Mouse (Mus musculus): ENCODE results near the gene Phxr2. TPM values are rescaled to one million over a fixed set of nuclear protein-coding genes. Genes with fewer than 3 reads are reported as not detected.
A peak's percentile ranks its signal among the peaks of the same experiment; 100 is the strongest.
"Not testable (repeated sequence)": the region's sequence is repeated elsewhere in the genome, so short reads cannot be mapped to it uniquely, and the experiment has no call there.

The Phxr2 gene
- total RNA-seq (2018; cell fraction: chromatin; rRNA removed), result under 1 TPM in 2 of 26 experiments, not detected in 24; 0.66 to 0.92 TPM
- not detected for total RNA-seq (2018; cell fraction: cytosol; rRNA removed)
- total RNA-seq (2018; cell fraction: nucleus; rRNA removed), result under 1 TPM in 2 of 26 experiments, not detected in 24; 0.58 to 0.60 TPM
- polyA plus RNA-seq (2018), result not detected in 3 replicates

DNA sequence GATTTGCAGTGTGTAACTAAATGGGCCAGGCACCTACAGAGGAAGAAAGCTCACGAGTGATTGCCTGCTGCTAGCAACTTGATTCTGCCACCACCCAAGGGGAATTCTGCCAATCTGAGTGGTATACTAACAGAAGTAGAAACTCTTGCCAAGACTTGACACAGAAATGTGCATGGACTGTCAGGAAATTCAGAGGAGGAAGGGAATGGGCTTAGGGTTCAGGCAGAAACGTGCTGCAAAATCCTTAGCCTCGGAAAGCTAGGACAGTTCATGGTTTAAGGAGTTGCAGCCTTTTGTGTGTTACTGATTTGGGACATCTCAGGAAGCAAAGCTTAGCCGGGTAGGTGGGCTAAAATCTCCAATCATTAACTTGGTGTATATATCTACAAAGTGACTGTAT, at the start of gene Phxr2:
Gene Phxr2 (minus strand): TSS at position 101 of the 400 bp plus-strand sequence.
- Histone ChIP-seq H3K27ac (peak within 1 kb of the TSS; percentile 89), H3K4me3 (ENCODE audit: inconsistent target) (no peak within 1 kb of the TSS), H3K79me2 (ENCODE audit: inconsistent target) (no peaks in the 10 kb centered on the region), H3K36me3 (ENCODE audit: inconsistent target) (no peaks in the 10 kb centered on the region)
- 94% methylated on average over 4 of the region's 4 CpGs for WGBS (ENCODE audit: missing documents)

DNA sequence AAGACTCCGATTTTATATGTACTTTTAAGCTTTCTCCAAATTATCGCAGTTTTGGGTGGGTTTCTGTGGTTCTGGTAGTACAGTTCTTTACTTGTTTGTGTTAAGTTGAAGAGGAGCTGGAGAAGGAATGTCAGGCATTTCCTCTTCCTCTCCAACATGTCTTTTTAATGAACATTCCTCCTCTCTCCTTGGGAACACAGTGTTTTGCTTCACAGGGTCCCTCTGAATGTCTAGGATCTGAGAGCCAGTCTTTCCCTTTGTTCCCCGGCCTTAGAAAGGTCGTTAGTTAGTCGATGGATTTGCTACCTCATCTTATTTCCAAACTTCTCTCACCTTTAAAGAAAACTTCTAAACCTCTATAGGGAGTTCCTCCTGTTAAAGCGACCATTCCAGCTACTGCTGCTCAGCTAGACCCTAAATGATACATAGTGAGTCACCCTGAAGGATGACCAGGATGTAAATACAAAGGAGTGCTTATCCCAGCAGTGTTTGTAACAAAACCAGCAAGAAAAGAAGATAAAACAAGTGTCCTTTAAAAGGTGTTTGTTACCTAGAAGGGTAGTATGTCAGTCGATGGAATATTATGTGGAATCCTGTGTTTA, 46.9 kb upstream of the Phxr2 start:
- H3K4me3 ChIP-seq (ENCODE audit: inconsistent target), result no peak overlapping the region
- WGBS (ENCODE audit: missing documents), result 89% methylated on average over 7 of the region's 7 CpGs
- H3K36me3 ChIP-seq (ENCODE audit: inconsistent target), result no peaks in the 10 kb centered on the region
- no peaks in the 10 kb centered on the region for H3K79me2 ChIP-seq (ENCODE audit: inconsistent target)
- H3K27ac ChIP-seq, result peak overlapping the region; percentile 93

- Histone ChIP-seq H3K79me2 (ENCODE audit: inconsistent target) (no peaks in the 10 kb centered on the region), H3K27ac (peak overlapping the region; percentile 93), H3K36me3 (ENCODE audit: inconsistent target) (no peaks in the 10 kb centered on the region), H3K4me3 (ENCODE audit: inconsistent target) (no peak overlapping the region)
- 0% methylated on average over 12 of the region's 12 CpGs for WGBS (ENCODE audit: missing documents)
Observed at GRCm38 (mm10) chr10:99171961-99172497, 45.9 kb upstream of the Phxr2 start.

GRCm38 (mm10) chr10:99169765-99170129, 43.6 kb upstream of the Phxr2 start:
- 21% methylated on average over 5 of the region's 5 CpGs for WGBS (ENCODE audit: missing documents)
- Histone ChIP-seq H3K27ac (peak overlapping the region; percentile 93), H3K36me3 (ENCODE audit: inconsistent target) (no peaks in the 10 kb centered on the region), H3K79me2 (ENCODE audit: inconsistent target) (no peaks in the 10 kb centered on the region), H3K4me3 (ENCODE audit: inconsistent target) (no peak overlapping the region)

DNA sequence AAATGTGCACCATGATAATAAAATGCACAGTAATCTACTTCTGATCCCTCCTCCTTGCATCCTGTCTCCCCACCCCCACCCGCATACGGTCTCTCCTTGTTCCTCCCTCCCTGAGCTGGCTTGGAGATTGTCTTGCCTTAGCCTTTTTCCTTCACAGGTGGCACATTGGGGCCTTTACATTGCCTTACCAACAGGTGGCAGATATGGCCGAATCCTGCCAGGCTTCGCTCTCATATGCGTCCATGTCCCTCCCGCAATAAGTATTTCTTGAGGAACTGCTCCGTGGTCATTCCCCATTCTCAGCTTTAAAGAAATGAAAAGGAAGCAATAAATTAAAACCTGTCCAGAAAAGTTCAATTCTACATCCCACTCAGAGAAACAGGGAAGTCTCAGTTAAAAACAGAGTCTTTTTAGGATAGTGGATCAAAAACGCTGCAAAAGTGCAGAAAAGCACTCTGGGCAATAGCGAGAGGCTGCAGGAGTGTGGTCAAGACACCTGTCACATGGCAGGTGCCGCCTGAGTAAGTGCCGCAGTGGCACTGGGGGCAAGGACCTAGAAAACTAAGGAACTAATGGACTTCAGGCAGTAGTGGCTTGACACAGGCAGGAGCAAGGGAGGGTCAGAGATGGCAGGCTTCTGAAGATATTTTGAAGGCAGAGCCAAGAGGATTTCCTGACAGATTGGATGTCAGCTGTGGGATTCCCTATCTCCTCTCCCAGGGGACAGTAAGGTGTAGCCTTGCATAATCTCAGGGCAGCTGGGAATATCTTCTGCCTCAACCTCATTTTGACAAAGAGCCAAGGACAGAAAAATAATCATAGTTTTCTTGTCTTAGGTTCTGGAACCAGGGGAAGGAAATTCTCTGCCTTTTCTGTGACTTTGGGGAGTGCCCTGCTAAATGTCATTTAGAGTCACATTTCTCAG, 43.0 kb upstream of the Phxr2 start:
- H3K4me3 ChIP-seq (ENCODE audit: inconsistent target), result no peak overlapping the region
- peak overlapping the region; percentile 93 for H3K27ac ChIP-seq
- H3K36me3 ChIP-seq (ENCODE audit: inconsistent target), result no peaks in the 10 kb centered on the region
- WGBS (ENCODE audit: missing documents), result 11% methylated on average over 11 of the region's 11 CpGs
- no peaks in the 10 kb centered on the region for H3K79me2 ChIP-seq (ENCODE audit: inconsistent target)

- Histone ChIP-seq H3K27ac (peak overlapping the region; percentile 93), H3K79me2 (ENCODE audit: inconsistent target) (no peaks in the 10 kb centered on the region), H3K36me3 (ENCODE audit: inconsistent target) (no peaks in the 10 kb centered on the region), H3K4me3 (ENCODE audit: inconsistent target) (no peak overlapping the region)
- WGBS (ENCODE audit: missing documents), result 83% methylated on average over 6 of the region's 6 CpGs
Observed at GRCm38 (mm10) chr10:99168404-99168803, 42.3 kb upstream of the Phxr2 start.

DNA sequence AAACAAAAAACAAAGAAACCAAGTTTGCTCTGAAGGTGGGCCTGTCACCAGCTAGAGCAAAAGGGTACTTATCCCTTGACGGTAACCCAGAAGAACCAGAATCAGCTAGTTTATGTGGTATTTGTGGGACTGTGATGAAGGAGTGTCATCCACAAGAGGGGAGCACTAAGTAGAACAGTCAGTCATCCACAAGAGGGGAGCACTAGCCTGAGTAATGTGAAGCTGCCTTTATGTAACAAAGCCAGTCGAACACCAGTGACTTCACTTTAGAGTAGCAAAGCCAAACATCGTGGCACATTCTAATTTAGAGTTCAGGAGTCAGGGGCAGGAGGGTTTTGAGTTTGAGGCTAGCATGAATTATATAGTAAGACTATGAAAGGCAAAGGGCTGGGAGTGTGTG, 40.3 kb upstream of the Phxr2 start:
- H3K36me3 ChIP-seq (ENCODE audit: inconsistent target), result no peaks in the 10 kb centered on the region
- H3K27ac ChIP-seq, result 0 out of 2 replicates have a peak overlapping the region, but pooled peaks have one; percentile 36
- H3K4me3 ChIP-seq (ENCODE audit: inconsistent target), result no peak overlapping the region
- H3K79me2 ChIP-seq (ENCODE audit: inconsistent target), result no peaks in the 10 kb centered on the region
- WGBS (ENCODE audit: missing documents), result 71% methylated on average over 3 of the region's 3 CpGs

DNA sequence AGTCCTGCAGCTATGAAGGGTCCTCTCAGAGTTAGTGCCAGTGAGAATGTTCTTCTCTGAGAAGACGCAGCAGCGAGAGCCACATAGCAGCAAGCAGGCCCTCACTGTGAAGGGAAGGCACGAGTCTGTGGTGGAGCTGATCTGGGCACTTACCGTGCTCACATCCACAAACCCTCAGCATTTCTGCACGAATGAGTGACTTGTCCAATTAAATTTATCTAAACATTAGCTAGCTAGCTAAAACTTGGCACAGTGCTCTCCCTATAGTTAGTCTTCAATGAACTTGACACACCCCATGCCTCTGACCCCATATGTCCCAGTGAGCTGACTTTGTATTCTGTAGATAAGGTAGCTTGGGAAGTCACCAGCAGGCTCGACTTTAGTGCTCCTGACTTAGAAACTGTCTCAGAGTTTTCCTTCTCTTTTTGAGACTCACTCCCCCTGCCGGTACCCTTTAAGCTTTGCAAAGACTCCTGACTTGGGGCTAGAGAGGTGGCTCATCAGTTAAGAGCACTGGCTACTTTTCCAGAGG, 39.7 kb upstream of the Phxr2 start:
- peak overlapping the region; percentile 36 for H3K27ac ChIP-seq
- H3K36me3 ChIP-seq (ENCODE audit: inconsistent target), result no peaks in the 10 kb centered on the region
- WGBS (ENCODE audit: missing documents), result 67% methylated on average over 7 of the region's 7 CpGs
- H3K79me2 ChIP-seq (ENCODE audit: inconsistent target), result no peaks in the 10 kb centered on the region
- H3K4me3 ChIP-seq (ENCODE audit: inconsistent target), result no peak overlapping the region

GRCm38 (mm10) chr10:99164871-99165477, 38.8 kb upstream of the Phxr2 start:
- Histone ChIP-seq H3K36me3 (ENCODE audit: inconsistent target) (peaks cover 4% of the 10 kb centered on the region; the same call in 1 of the 2 replicates), H3K4me3 (ENCODE audit: inconsistent target) (no peak overlapping the region), H3K27ac (peak overlapping the region; percentile 36), H3K79me2 (ENCODE audit: inconsistent target) (no peaks in the 10 kb centered on the region)
- WGBS (ENCODE audit: missing documents), result 32% methylated on average over 12 of the region's 13 CpGs

GRCm38 (mm10) chr10:99163002-99163401, 36.9 kb upstream of the Phxr2 start:
- H3K36me3 ChIP-seq (ENCODE audit: inconsistent target), result peaks cover 5% of the 10 kb centered on the region; the same call in 1 of the 2 replicates
- no peak overlapping the region for H3K27ac ChIP-seq
- no peak overlapping the region for H3K4me3 ChIP-seq (ENCODE audit: inconsistent target)
- no peaks in the 10 kb centered on the region for H3K79me2 ChIP-seq (ENCODE audit: inconsistent target)
- WGBS (ENCODE audit: missing documents), result 70% methylated on average over 5 of the region's 5 CpGs

GRCm38 (mm10) chr10:99161987-99162582, 36.0 kb upstream of the Phxr2 start:
- H3K4me3 ChIP-seq (ENCODE audit: inconsistent target), result no peak overlapping the region
- peaks cover 5% of the 10 kb centered on the region; the same call in 1 of the 2 replicates for H3K36me3 ChIP-seq (ENCODE audit: inconsistent target)
- H3K27ac ChIP-seq, result no peak overlapping the region
- H3K79me2 ChIP-seq (ENCODE audit: inconsistent target), result no peaks in the 10 kb centered on the region
- WGBS (ENCODE audit: missing documents), result 50% methylated on average over 8 of the region's 8 CpGs

DNA sequence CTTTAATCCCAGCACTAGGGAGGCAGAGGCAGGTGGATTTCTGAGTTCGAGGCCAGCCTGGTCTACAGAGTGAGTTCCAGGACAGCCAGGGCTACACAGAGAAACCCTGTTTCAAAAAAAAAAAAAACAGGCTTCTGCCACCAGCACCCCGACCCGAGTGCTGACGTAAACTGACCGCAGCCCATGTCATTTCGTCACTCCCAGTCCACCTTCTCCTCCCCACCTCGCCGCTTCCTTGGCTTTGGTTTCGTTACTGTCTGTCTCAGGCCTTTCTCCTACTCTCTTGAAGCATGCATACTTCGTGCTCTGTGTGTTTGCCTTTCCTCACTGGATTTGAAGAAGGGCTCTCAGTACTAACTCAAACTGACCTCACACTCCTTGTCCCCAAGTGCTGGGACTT, 31.6 kb upstream of the Phxr2 start:
- not testable (repeated sequence) for H3K36me3 ChIP-seq (ENCODE audit: inconsistent target); H3K27ac ChIP-seq; H3K79me2 ChIP-seq (ENCODE audit: inconsistent target); H3K4me3 ChIP-seq (ENCODE audit: inconsistent target)
- 79% methylated on average over 8 of the region's 10 CpGs for WGBS (ENCODE audit: missing documents)

DNA sequence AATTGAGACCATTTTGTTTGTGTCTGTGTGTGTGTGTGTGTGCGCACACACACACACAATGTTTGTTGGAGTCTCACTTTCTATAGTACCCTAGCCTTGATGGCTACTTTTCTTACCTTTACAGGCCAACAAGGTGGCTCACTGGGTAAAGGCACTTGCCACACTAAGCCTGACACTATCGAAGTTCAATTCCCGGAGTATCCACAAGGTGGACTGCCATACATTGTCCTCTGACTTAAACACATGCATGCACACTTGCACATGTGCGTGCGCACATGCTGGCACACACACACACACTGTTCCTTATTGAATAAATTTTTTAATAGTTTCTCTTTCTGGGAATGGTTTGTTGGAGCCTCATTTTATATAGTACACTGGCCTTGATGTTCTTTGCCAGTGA, 30.7 kb upstream of the Phxr2 start:
- Histone ChIP-seq H3K79me2 (ENCODE audit: inconsistent target) (no peaks in the 10 kb centered on the region), H3K36me3 (ENCODE audit: inconsistent target) (peaks cover 5% of the 10 kb centered on the region; the same call in 1 of the 2 replicates), H3K27ac (no peak overlapping the region), H3K4me3 (ENCODE audit: inconsistent target) (no peak overlapping the region)
- 92% methylated on average over 5 of the region's 5 CpGs for WGBS (ENCODE audit: missing documents)

- no peak overlapping the region for H3K4me3 ChIP-seq (ENCODE audit: inconsistent target)
- 95% methylated on average over 8 of the region's 8 CpGs for WGBS (ENCODE audit: missing documents)
- H3K36me3 ChIP-seq (ENCODE audit: inconsistent target), result no peaks in the 10 kb centered on the region
- no peak overlapping the region for H3K27ac ChIP-seq
- no peaks in the 10 kb centered on the region for H3K79me2 ChIP-seq (ENCODE audit: inconsistent target)
Observed at GRCm38 (mm10) chr10:99154635-99155034, 28.5 kb upstream of the Phxr2 start.
